Mouse (Mus musculus): ENCODE results near the gene Ccne1. TPM values are rescaled to one million over a fixed set of nuclear protein-coding genes. Genes with fewer than 3 reads are reported as not detected.

The Ccne1 gene
- polyA plus RNA-seq, 1 experiment from 2014 or later = 40.9 TPM

DNA sequence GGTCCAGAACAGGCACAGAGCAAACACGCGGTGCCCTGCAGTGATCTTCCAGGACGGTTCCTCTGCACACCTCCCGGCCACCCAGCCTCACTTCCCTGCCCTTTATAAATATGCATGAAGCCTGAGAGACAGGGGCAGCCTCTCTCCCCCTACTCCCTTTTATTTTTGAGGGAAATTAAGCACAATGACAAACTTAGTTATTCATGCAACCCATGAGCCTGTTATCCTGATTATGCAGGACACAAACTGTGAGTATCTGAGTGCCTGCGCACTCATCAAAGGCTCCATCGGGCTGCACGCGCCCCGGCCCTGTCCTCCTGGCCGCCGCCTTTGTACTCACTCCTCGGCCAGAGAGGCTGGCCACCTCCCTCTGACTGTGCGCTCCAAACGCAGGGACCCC lies 32.8 kb downstream of the Ccne1 start:
- ATAC-seq (ENCODE audit: extremely low read depth, insufficient number of reproducible peaks, low FRiP score, low TSS enrichment) = no peak
- Histone ChIP-seq H3K4me3 (peak overlapping the region; percentile 29), H3K4me2 (peak overlapping the region; percentile 59)

DNA sequence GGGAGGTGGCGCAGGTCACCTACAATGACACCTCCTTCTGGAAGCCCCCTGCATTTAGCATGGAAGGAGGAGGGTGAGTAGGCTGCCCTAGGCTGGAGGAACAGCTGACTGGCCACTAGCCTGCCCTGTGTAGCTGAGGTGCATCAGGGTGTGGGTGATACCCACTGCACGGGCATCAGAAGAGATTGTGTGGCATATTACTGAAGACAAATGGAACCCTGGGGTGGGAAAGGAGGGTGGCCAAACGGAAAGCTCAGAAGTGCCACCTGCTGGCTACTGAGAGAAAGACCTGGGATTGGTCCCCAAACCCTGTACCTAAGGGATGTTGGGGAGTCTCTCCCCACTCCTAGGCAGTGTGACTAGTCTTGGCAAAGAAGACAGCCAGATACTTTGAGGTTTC lies 33.6 kb downstream of the Ccne1 start:
- no peak overlapping the region for H3K9ac ChIP-seq
- H3K9me3 ChIP-seq = no peaks in the 10 kb centered on the region
- no peak overlapping the region for H3K27ac ChIP-seq (replicated peaks)
- no peak overlapping the region for H3K4me2 ChIP-seq
- H3K4me3 ChIP-seq = no peak overlapping the region
- no peaks in the 10 kb centered on the region; the same call in 1 of the 2 replicates for H3K4me1 ChIP-seq
- no peaks in the 10 kb centered on the region for H3K36me3 ChIP-seq
- H3K27me3 ChIP-seq (replicated peaks) = peaks cover 29% of the 10 kb centered on the region
- ATAC-seq (ENCODE audit: extremely low read depth, insufficient number of reproducible peaks, low FRiP score, low TSS enrichment) = no peak
- WGBS = 19% methylated on average over 3 of the region's 3 CpGs

More for the DNA sequence above, 32.8 kb downstream of the Ccne1 start:
- 2% methylated on average over 14 of the region's 14 CpGs for WGBS
- Histone ChIP-seq H3K27me3 (replicated peaks) (peaks cover 26% of the 10 kb centered on the region), H3K9me3 (no peaks in the 10 kb centered on the region), H3K9ac (peak overlapping the region; percentile 64; the same call in 1 of the 2 replicates), H3K27ac (replicated peaks) (no peak overlapping the region), H3K36me3 (no peaks in the 10 kb centered on the region), H3K4me1 (no peaks in the 10 kb centered on the region; the same call in 1 of the 2 replicates)

DNA sequence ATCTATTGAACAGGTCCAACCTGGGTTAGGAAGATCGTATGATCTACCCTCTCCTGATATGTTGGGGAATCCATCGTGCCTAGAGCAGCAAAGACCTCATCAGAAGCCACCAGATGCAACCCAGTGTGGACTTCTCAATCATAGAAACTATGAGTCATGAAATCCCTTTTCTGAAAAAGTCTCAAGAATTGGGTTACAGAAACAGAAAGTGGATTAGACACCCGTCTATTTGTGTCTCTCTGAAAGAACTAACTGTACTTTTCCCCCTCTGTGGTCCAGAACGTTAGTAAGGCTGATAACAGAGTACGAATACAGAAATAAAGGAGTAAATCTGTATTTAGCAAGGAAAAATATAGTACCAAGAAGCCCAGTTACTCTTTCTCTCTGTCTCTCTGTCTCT lies 36.3 kb downstream of the Ccne1 start:
- 62% methylated on average over 5 of the region's 5 CpGs for WGBS
- no peak overlapping the region for H3K4me3 ChIP-seq
- H3K4me1 ChIP-seq = no peaks in the 10 kb centered on the region; the same call in 1 of the 2 replicates
- H3K4me2 ChIP-seq = no peak overlapping the region
- no peaks in the 10 kb centered on the region for H3K9me3 ChIP-seq
- H3K36me3 ChIP-seq = no peaks in the 10 kb centered on the region
- ATAC-seq (ENCODE audit: extremely low read depth, insufficient number of reproducible peaks, low FRiP score, low TSS enrichment) = no peak
- peaks cover 29% of the 10 kb centered on the region for H3K27me3 ChIP-seq (replicated peaks)
- no peak overlapping the region for H3K9ac ChIP-seq
- H3K27ac ChIP-seq (replicated peaks) = no peak overlapping the region

DNA sequence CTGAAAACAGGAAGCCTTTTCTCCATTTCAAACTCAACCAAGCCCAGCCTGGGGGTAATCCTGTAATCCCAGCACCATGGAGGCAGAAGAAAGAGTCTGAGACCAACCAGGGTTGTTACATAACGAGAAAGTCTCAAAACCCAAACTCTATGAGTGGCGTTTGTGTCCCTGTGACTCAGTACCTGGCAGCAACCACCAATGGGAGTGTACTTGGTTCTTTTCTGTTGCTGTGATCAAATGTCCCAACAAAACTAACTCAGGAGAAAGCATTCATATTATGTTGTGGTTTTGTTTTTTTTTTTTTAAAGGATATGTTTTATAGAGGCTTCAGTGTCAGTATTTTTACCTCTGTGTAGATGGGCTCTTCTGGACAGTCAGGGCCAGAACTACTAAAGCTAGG lies 36.7 kb downstream of the Ccne1 start:
- Histone ChIP-seq H3K4me2 (no peak overlapping the region), H3K27me3 (replicated peaks) (peaks cover 27% of the 10 kb centered on the region), H3K4me3 (no peak overlapping the region), H3K9ac (no peak overlapping the region), H3K36me3 (no peaks in the 10 kb centered on the region), H3K9me3 (no peaks in the 10 kb centered on the region), H3K4me1 (no peaks in the 10 kb centered on the region; the same call in 1 of the 2 replicates), H3K27ac (replicated peaks) (no peak overlapping the region)
- 30% methylated on average over 2 of the region's 2 CpGs for WGBS
- ATAC-seq (ENCODE audit: extremely low read depth, insufficient number of reproducible peaks, low FRiP score, low TSS enrichment) = no peak

DNA sequence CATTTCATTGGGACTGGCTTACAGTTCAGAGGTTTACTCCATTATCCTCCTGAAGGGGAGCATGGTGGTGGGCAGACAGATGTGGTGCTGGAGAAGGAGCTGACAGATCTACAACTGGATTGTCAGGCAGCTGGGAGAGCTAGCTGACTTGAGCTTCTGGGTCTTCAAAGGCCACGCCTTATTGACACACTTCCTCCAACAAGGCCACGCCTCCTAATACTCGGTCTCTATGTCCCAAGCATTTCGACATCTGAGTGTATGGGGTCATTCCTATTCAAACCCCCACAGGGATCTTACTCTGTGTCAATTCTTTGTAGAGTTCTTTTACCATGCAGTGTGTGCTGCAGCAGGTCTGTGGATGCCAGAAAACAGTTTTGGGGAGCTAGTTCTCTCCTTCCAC lies 42.9 kb downstream of the Ccne1 start:
- Histone ChIP-seq H3K4me3 (no peak overlapping the region), H3K27ac (replicated peaks) (no peak overlapping the region), H3K36me3 (no peaks in the 10 kb centered on the region), H3K4me1 (peaks cover 7% of the 10 kb centered on the region), H3K9ac (no peak overlapping the region), H3K9me3 (no peaks in the 10 kb centered on the region), H3K27me3 (replicated peaks) (peaks cover 5% of the 10 kb centered on the region; the same call in 1 of the 2 replicates), H3K4me2 (no peak overlapping the region)
- WGBS = 43% methylated on average over 4 of the region's 4 CpGs
- ATAC-seq (ENCODE audit: extremely low read depth, insufficient number of reproducible peaks, low FRiP score, low TSS enrichment) = no peak

DNA sequence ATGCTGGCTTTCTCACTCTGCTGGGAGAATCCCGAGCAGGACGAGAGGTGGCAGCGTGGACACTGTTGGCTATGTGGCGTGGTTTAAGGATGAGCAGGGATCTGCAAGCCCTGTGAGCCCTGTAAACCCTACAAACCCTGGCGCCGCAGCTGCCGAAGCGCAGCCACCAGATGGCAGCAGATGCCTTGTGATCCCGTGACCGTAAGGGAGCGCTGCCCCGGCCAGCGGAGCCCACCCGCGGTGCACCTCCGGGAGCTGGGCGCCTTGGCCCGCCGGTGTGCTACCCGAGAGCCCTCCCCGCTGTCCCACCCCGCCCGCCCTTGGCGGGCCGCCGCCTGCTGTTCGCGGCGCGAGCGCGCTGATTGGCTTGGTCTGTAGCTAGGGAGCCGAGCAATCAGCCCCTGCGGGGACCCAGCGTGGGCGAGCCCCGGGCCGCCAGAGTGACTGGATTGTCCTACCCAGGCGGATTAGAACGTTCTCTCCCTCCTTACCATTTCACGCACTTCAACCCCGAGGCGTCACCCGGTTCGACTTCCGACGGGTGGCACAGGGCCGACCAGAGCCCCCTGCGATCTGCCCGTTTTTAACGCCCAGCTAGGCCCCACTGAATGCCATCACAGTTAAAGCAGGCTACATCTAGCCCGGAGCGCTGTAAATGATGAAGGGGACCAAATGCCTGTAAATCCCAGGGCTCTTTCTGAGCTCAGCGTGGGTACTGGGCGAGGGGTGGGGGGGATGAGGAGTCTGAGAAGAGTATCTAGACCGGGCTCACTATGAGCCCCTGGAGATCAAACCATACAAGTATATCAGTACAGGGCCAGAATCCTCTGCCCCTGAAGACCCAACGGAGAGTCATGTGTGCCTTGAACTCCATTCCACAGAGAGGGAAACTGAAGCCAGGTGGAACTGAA lies 46.0 kb downstream of the Ccne1 start:
- Histone ChIP-seq H3K4me3 (peak overlapping the region; percentile 61), H3K4me1 (peaks cover 15% of the 10 kb centered on the region), H3K36me3 (no peaks in the 10 kb centered on the region), H3K9ac (peak overlapping the region; percentile 84), H3K27ac (replicated peaks) (no peak overlapping the region; the same call in 1 of the 2 replicates), H3K27me3 (replicated peaks) (peaks cover 4% of the 10 kb centered on the region; the same call in 1 of the 2 replicates), H3K4me2 (peak overlapping the region; percentile 89), H3K9me3 (no peaks in the 10 kb centered on the region)
- peak; percentile 78; the same call in 1 of the 2 replicates for ATAC-seq (ENCODE audit: extremely low read depth, insufficient number of reproducible peaks, low FRiP score, low TSS enrichment)
- 1% methylated on average over 57 of the region's 57 CpGs for WGBS

DNA sequence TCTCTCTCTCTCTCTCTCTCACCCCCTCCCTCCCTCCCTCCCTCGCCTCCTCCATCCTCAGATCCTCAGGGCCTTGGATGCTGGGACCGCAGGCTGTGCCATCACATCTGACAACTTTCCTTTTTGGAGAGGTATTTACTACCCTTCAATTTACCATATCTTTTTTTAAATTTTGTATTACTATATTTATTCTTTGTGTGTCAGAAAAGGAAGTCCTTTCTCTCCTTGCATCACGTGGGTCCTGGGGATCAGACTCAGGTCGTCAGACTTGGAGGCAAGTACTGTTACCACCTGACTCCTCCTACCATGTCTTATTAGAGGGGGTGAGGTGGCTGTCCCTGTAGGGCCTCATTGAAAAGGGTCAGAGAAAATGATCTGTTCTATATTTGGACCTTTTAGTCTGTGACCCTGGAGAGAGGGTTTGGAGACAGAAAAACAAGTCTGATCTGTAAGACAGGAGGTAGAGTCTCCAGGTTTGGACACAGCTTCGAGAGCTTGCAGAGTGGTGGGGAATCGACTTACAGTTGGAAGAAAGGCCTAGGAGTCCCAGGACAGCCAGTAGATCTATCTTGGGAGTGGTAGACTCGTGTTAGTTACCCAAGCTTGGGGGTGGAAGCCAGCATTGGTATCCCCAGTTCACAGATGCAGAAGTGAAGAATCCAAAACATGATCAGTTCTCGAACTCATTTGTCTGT lies 47.6 kb downstream of the Ccne1 start:
- 0 out of 2 replicates have a peak overlapping the region, but pooled peaks have one; percentile 42 for H3K9ac ChIP-seq
- WGBS = 65% methylated on average over 8 of the region's 8 CpGs
- H3K4me3 ChIP-seq = no peak overlapping the region
- no peak for ATAC-seq (ENCODE audit: extremely low read depth, insufficient number of reproducible peaks, low FRiP score, low TSS enrichment)
- peaks cover 15% of the 10 kb centered on the region for H3K4me1 ChIP-seq
- H3K27me3 ChIP-seq (replicated peaks) = peaks cover 4% of the 10 kb centered on the region; the same call in 1 of the 2 replicates
- H3K4me2 ChIP-seq = no peak overlapping the region
- H3K9me3 ChIP-seq = no peaks in the 10 kb centered on the region
- H3K27ac ChIP-seq (replicated peaks) = no peak overlapping the region
- H3K36me3 ChIP-seq = no peaks in the 10 kb centered on the region

DNA sequence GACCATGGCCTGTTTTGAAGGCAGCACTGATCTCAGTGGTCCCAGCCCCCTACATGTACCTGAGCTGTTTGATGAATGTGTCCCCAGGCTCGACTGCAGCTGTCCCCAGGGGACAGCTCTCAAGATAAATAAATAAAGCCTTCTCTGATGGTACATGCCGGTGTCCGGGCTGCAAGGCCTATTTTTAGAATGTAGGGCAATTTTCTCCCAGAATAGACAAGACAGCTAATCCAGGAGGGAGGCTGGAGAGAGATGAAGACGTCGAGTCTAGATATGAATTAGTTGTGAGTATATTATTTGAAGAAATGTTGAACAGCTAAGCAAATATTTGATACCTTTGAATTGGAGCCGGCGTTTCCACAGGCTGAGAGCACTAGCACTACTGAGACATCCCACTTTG lies 48.2 kb downstream of the Ccne1 start:
- Histone ChIP-seq H3K4me3 (no peak overlapping the region), H3K9me3 (peaks cover 1% of the 10 kb centered on the region; the same call in 1 of the 2 replicates), H3K9ac (0 out of 2 replicates have a peak overlapping the region, but pooled peaks have one; percentile 42), H3K36me3 (no peaks in the 10 kb centered on the region), H3K27me3 (replicated peaks) (peaks cover 4% of the 10 kb centered on the region; the same call in 1 of the 2 replicates), H3K27ac (replicated peaks) (no peak overlapping the region), H3K4me1 (peaks cover 15% of the 10 kb centered on the region), H3K4me2 (no peak overlapping the region)
- no peak for ATAC-seq (ENCODE audit: extremely low read depth, insufficient number of reproducible peaks, low FRiP score, low TSS enrichment)
- WGBS = 27% methylated on average over 7 of the region's 7 CpGs

DNA sequence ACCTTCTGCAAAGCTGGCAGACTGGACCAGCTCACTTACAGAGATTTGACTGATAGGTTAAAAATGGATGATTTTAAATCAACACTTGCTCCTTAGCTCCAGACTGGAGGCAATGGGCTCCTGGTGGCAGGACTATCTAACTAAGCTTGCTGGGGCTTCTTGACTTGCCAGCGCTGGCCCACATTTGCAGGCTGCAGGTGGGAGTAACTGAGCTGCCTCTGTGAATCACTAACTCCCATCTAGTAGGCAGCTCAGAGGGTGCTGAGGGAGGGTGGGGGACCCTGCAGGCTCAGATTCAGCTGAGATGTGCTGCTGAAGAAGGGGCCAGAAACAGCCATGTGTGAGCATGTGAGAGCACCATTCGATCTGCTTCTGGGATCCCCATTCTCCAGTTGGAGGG lies 51.3 kb downstream of the Ccne1 start:
- Histone ChIP-seq H3K27me3 (replicated peaks) (peaks cover 4% of the 10 kb centered on the region; the same call in 1 of the 2 replicates), H3K36me3 (no peaks in the 10 kb centered on the region), H3K4me3 (no peak overlapping the region), H3K9ac (no peak overlapping the region), H3K4me2 (no peak overlapping the region), H3K9me3 (peaks cover 2% of the 10 kb centered on the region; the same call in 1 of the 2 replicates), H3K27ac (replicated peaks) (no peak overlapping the region), H3K4me1 (peaks cover 13% of the 10 kb centered on the region)
- 74% methylated on average over 2 of the region's 2 CpGs for WGBS
- no peak for ATAC-seq (ENCODE audit: extremely low read depth, insufficient number of reproducible peaks, low FRiP score, low TSS enrichment)

DNA sequence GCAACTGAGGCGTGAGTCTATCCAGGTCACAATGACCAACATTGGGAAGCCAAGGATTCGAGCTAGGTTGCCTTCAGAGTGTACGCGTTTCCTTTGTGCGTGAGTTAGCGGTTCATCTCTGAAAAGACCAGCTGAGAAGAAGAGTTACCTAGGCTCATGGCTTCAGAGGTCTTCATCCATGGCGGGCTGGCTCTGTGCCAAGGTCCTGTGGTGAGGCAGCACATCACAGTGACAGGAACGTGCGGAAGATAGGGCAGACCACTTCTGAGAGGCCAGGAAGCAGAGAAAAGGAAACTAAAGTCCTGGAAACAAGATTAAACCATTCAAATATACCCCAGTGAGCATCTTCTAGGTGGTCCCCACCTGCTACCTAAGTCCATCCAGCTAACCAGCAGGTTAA lies 53.1 kb downstream of the Ccne1 start:
- no peak for ATAC-seq (ENCODE audit: extremely low read depth, insufficient number of reproducible peaks, low FRiP score, low TSS enrichment)
- no peaks in the 10 kb centered on the region for H3K36me3 ChIP-seq

More for the DNA sequence above, 53.1 kb downstream of the Ccne1 start:
- Histone ChIP-seq H3K4me3 (no peak overlapping the region), H3K9ac (no peak overlapping the region), H3K9me3 (peaks cover 2% of the 10 kb centered on the region; the same call in 1 of the 2 replicates), H3K27ac (replicated peaks) (no peak overlapping the region), H3K27me3 (replicated peaks) (no peaks in the 10 kb centered on the region), H3K4me2 (no peak overlapping the region), H3K4me1 (peaks cover 7% of the 10 kb centered on the region)
- WGBS = 80% methylated on average over 9 of the region's 9 CpGs

Data from heart, embryonic 13.5 days (tissue).